Mouse (Mus musculus) C2C12 (cell line): ENCODE data around the gene Gstp2.

Source experiments
- CEBPB ChIP-seq: IDR thresholded peaks from one replicate; pipeline ENCODE4 v1.6.1; 2011; ENCODE audit warnings: low read depth, mild to moderate bottlenecking, control low read depth, moderate library complexity
- CTCF ChIP-seq: IDR thresholded peaks from one replicate; pipeline ENCODE4 v1.5.1; 2011; ENCODE audit not compliant: control insufficient read depth, insufficient read depth, insufficient read length
- MYOG ChIP-seq: IDR thresholded peaks from one replicate; pipeline ENCODE4 v1.6.1; 2011; ENCODE audit not compliant: control insufficient read depth, insufficient read length; ENCODE audit errors: extremely low read depth

- TF ChIP-seq CTCF (no peak), MYOG (no peak), CEBPB (no peak)
These were observed 47.9 kb upstream of the Gstp2 start for GRCm38 (mm10) chr19:4093772-4094171.
